Mouse (Mus musculus): ENCODE data around the gene Wscd1.

Gene Wscd1

GRCm38 (mm10) chr11:71808521-71808920, 58.8 kb downstream of the Wscd1 start:
- POLR2A ChIA-PET, result no interaction called here
- CTCF ChIA-PET, result no interaction called here

- ChIA-PET POLR2A (no interaction called here), CTCF (no interaction called here)
These were observed 62.1 kb downstream of the Wscd1 start for GRCm38 (mm10) chr11:71811828-71812227.

GRCm38 (mm10) chr11:71812921-71813320, 63.2 kb downstream of the Wscd1 start:
- ChIA-PET POLR2A (no interaction called here), CTCF (no interaction called here)

- ChIA-PET CTCF (no interaction called here), POLR2A (no interaction called here)
These were observed 64.8 kb downstream of the Wscd1 start for GRCm38 (mm10) chr11:71814511-71814910.

- CTCF ChIA-PET, result interaction anchor here in 2 of 4 experiments (0.6 kb wide), 2 partner anchors 1315 to 1801 kb away, joined by 3 read pairs; no protein-coding TSS in a partner anchor
- POLR2A ChIA-PET, result no interaction called here
These were observed 65.6 kb downstream of the Wscd1 start for GRCm38 (mm10) chr11:71815326-71815725.

- ChIA-PET CTCF (no interaction called here), POLR2A (interaction anchor here in 1 of 4 experiments (0.5 kb wide), 1 partner anchor 1778 kb away, joined by 3 read pairs; no protein-coding TSS in a partner anchor)
These were observed 67.2 kb downstream of the Wscd1 start for GRCm38 (mm10) chr11:71816918-71817317.

GRCm38 (mm10) chr11:71817341-71817740, 67.6 kb downstream of the Wscd1 start:
- ChIA-PET POLR2A (no interaction called here), CTCF (no interaction called here)

- POLR2A ChIA-PET, result interaction anchor here in 1 of 4 experiments (0.8 kb wide), 1 partner anchor 219 kb away, joined by 4 read pairs; no protein-coding TSS in a partner anchor
- CTCF ChIA-PET, result no interaction called here
These were observed 68.4 kb downstream of the Wscd1 start for GRCm38 (mm10) chr11:71818111-71818510.

- CTCF ChIA-PET, result interaction anchor here in 1 of 4 experiments (0.7 kb wide), 1 partner anchor 203 kb away, joined by 5 read pairs; no protein-coding TSS in a partner anchor
- POLR2A ChIA-PET, result no interaction called here
These were observed 70.2 kb downstream of the Wscd1 start for GRCm38 (mm10) chr11:71819901-71820300.

GRCm38 (mm10) chr11:71820847-71821246, 71.1 kb downstream of the Wscd1 start:
- CTCF ChIA-PET, result no interaction called here
- POLR2A ChIA-PET, result no interaction called here

- POLR2A ChIA-PET, result interaction anchor here in 2 of 4 experiments (0.7 kb wide), 3 partner anchors 224 to 842 kb away, joined by 3 to 8 read pairs (median 6); no protein-coding TSS in a partner anchor
- CTCF ChIA-PET, result interaction anchor here in 1 of 4 experiments (0.5 kb wide), 1 partner anchor 69 kb away, joined by 5 read pairs; no protein-coding TSS in a partner anchor
These were observed 71.8 kb downstream of the Wscd1 start for GRCm38 (mm10) chr11:71821526-71821925.

GRCm38 (mm10) chr11:71822031-71822430, 72.3 kb downstream of the Wscd1 start:
- ChIA-PET CTCF (interaction anchor here in 1 of 4 experiments (0.5 to 0.6 kb wide), 2 partner anchors 69 to 202 kb away, joined by 4 to 5 read pairs; no protein-coding TSS in a partner anchor), POLR2A (interaction anchor here in 2 of 4 experiments (0.7 kb wide), 3 partner anchors 224 to 842 kb away, joined by 3 to 8 read pairs (median 6); no protein-coding TSS in a partner anchor)

- CTCF ChIA-PET, result no interaction called here
- POLR2A ChIA-PET, result no interaction called here
These were observed 75.3 kb downstream of the Wscd1 start for GRCm38 (mm10) chr11:71824971-71825370.
